7 mouse cellular contexts compared by ENCODE assay signal in the genomic region with DNA sequence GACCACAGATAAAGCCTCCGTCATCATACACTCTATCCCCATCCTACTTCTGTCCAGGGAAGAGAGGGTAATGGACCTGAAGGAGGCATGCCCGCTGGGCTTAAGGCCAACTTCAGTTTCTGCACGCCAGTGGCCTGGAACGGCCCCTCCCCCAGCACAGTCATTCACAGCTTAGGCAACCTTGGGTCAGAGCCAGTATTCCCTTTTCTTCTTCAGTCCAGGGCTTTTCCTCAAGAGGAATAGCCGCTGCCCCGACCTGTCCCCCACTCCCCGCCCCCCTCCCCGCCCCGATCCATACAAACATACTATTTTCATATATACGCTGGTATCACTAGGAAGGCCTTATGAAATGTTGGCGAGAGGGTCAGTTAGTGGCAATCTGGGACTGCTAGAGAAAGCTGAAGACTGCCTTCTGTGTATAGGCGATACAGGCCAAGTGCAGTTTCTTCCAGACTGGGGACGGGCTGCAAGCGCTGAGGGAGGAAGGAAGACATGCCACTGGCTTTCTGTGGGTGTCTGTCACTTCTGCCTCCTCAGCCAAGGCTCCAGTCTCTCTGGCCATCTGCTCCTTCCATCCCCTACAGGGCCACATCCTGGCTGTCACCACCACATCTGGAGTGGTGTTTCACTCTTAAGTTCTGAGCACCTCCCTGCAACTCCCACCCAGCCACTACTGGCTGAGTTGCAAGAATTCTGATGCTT.
A peak's percentile ranks its signal among the peaks of the same experiment; 100 is the strongest.
DNase-seq lines count a peak whose midpoint lies in the region; ATAC-seq and TF ChIP-seq lines count a peak whose summit lies in the region.

No protein-coding gene starts in this region.

- peaks cover 10% of the 10 kb centered on the region; the same call in 1 of the 2 replicates for H3K4me1 ChIP-seq in intestine, postnatal 0 days (replicated peaks; ENCODE audit: control insufficient read depth, insufficient read depth, low read length)

- intact Hi-C loops in left cerebral cortex, postnatal 4 days (cut with DNase I): loop anchor here (5.0 kb wide), 1 partner anchor 60 kb away; no protein-coding TSS in a partner anchor

- peak overlapping the region; percentile 30; the same call in 1 of the 2 replicates for H3K4me2 ChIP-seq in intestine, postnatal 0 days (replicated peaks; ENCODE audit: low read depth)

- no peak overlapping the region for H3K9ac ChIP-seq in intestine, postnatal 0 days (ENCODE audit: low read depth, low read length)

- no peak for TF ChIP-seq CTCF in intestine, postnatal 0 days (IDR thresholded peaks at IDR 0.05; ENCODE audit: low read depth)

- H3K36me3 ChIP-seq in intestine, postnatal 0 days (ENCODE audit: control insufficient read depth, insufficient read depth): no peaks in the 10 kb centered on the region

- no peak overlapping the region for H3K4me3 ChIP-seq in intestine, postnatal 0 days (ENCODE audit: low read depth, low read length)

- H3K27ac ChIP-seq in intestine, postnatal 0 days (ENCODE audit: low read depth, low read length): no peak overlapping the region

- 50% methylated on average over 14 of the region's 14 CpGs for WGBS in intestine, postnatal 0 days

- peak; percentile 32 for DNase-seq in 3134 (ENCODE audit: extremely low read depth, insufficient read length, low spot score)
- DNase-seq in NIH3T3 (ENCODE audit: low read depth): peak; percentile 89
- DNase-seq in gastrocnemius, postnatal 25 days: peak; percentile 70
- DNase-seq in left cerebral cortex, postnatal 4 days: peak; percentile 94
- peak; percentile 88 to 90 for DNase-seq in right cerebral cortex, postnatal 10 days (ENCODE audit: low spot score in 2 of 2)
- DNase-seq in embryo, embryonic 9.5 days (ENCODE audit: extremely low spot score): no peak

- ATAC-seq in intestine, postnatal 0 days: peak; percentile 44; the same call in 1 of the 2 replicates

- no peaks in the 10 kb centered on the region for H3K27me3 ChIP-seq in intestine, postnatal 0 days (replicated peaks; ENCODE audit: control insufficient read depth, insufficient read depth, low read length)

- H3K9me3 ChIP-seq in intestine, postnatal 0 days (ENCODE audit: control insufficient read depth): no peaks in the 10 kb centered on the region
